Mouse (Mus musculus): Measurements from ENCODE around the gene Thbd. TPM values are rescaled to one million over a fixed set of nuclear protein-coding genes. Genes with fewer than 3 reads are reported as not detected.

The Thbd gene
- total and polyA plus RNA-seq, 3 experiments, result not detected

GRCm38 (mm10) chr2:148364536-148364935, 43.5 kb downstream of the Thbd start:
- no peaks in the 10 kb centered on the region for H3K79me2 ChIP-seq (replicated peaks; ENCODE audit: control insufficient read depth, extremely low read depth, insufficient read depth, poor library complexity, severe bottlenecking)
- no peak overlapping the region for H3K9ac ChIP-seq (ENCODE audit: insufficient read depth, low read depth)
- no peak for DNase-seq (ENCODE audit: extremely low read depth)
- no peaks in the 10 kb centered on the region for H3K36me3 ChIP-seq (replicated peaks in 1 of 2; ENCODE audit: control insufficient read depth in 1 of 2, insufficient read depth in 1 of 2, low read length in 1 of 2)
- H3K27ac ChIP-seq (ENCODE audit: insufficient read depth, low read depth), result no peak overlapping the region
- in situ Hi-C loops (cut with MboI; ENCODE audit: low pct_ligation_motif_present, low pct_unique_long_range_greater_than_20kb, low sequenced_read_pairs) (loop anchor here (25.0 kb wide), 1 partner anchor 227 kb away; no protein-coding TSS in a partner anchor), dilution Hi-C loops (cut with MboI; ENCODE audit: extremely low pct_ligation_motif_present, extremely low pct_unique_long_range_greater_than_20kb, low sequenced_read_pairs) (no loop called here)
- no peaks in the 10 kb centered on the region for H3K27me3 ChIP-seq (replicated peaks)
- no peak overlapping the region for H3K4me2 ChIP-seq (ENCODE audit: insufficient read depth, low read depth, poor library complexity, severe bottlenecking)
- H3K4me1 ChIP-seq (ENCODE audit: control insufficient read depth in 1 of 2, insufficient read depth in 2 of 2), result no peaks in the 10 kb centered on the region
- H3K9me3 ChIP-seq (replicated peaks; ENCODE audit: low read length), result no peaks in the 10 kb centered on the region
- H3K4me3 ChIP-seq (replicated peaks in 1 of 3; ENCODE audit: low read depth in 2 of 3, low read length in 2 of 3, poor library complexity in 1 of 3), result no peak overlapping the region
- TF ChIP-seq MAFK (IDR thresholded peaks at IDR 0.05; ENCODE audit: insufficient replicate concordance, low read length), result no peak
- no peak for TF ChIP-seq MAX (IDR thresholded peaks at IDR 0.05; ENCODE audit: low read length)

GRCm38 (mm10) chr2:148357145-148357544, 50.8 kb downstream of the Thbd start:
- Histone ChIP-seq H3K4me3 (replicated peaks in 1 of 3; ENCODE audit: low read depth in 2 of 3, low read length in 2 of 3, poor library complexity in 1 of 3) (no peak overlapping the region), H3K9ac (ENCODE audit: insufficient read depth, low read depth) (no peak overlapping the region), H3K9me3 (replicated peaks; ENCODE audit: low read length) (no peaks in the 10 kb centered on the region), H3K4me2 (ENCODE audit: insufficient read depth, low read depth, poor library complexity, severe bottlenecking) (no peak overlapping the region), H3K4me1 (ENCODE audit: control insufficient read depth in 1 of 2, insufficient read depth in 2 of 2) (no peaks in the 10 kb centered on the region), H3K36me3 (replicated peaks in 1 of 2; ENCODE audit: control insufficient read depth in 1 of 2, insufficient read depth in 1 of 2, low read length in 1 of 2) (no peaks in the 10 kb centered on the region), H3K27ac (ENCODE audit: insufficient read depth, low read depth) (no peak overlapping the region), H3K27me3 (replicated peaks) (peaks cover 2% of the 10 kb centered on the region), H3K79me2 (replicated peaks; ENCODE audit: control insufficient read depth, extremely low read depth, insufficient read depth, poor library complexity, severe bottlenecking) (no peaks in the 10 kb centered on the region)
- dilution Hi-C loops (cut with MboI; ENCODE audit: extremely low pct_ligation_motif_present, extremely low pct_unique_long_range_greater_than_20kb, low sequenced_read_pairs) (no loop called here), in situ Hi-C loops (cut with MboI; ENCODE audit: low pct_ligation_motif_present, low pct_unique_long_range_greater_than_20kb, low sequenced_read_pairs) (loop anchor here (25.0 kb wide), 1 partner anchor 220 kb away; no protein-coding TSS in a partner anchor)
- no peak for TF ChIP-seq CHD2 (IDR thresholded peaks at IDR 0.05; ENCODE audit: low read length)
- no peak for TF ChIP-seq E2F4 (IDR thresholded peaks at IDR 0.05; ENCODE audit: insufficient replicate concordance, low read depth, low read length)
- no peak for TF ChIP-seq BHLHE40 (IDR thresholded peaks at IDR 0.05; ENCODE audit: low read depth, low read length)
- no peak for TF ChIP-seq ZC3H11A (IDR thresholded peaks at IDR 0.05; ENCODE audit: low read depth, low read length)
- TF ChIP-seq USF2 (conservative IDR thresholded peaks at IDR 0.05; ENCODE audit: low read depth, low read length), result no peak
- no peak for DNase-seq (ENCODE audit: extremely low read depth)

Other genes with a start within 250 kb of the Thbd start
- gene Sstr4, start 12.8 kb downstream of the Thbd start, total RNA-seq (2012; rRNA removed), result not detected in 2 replicates
- gene Sstr4, start 12.8 kb downstream of the Thbd start, total RNA-seq (2014; rRNA removed), result not detected in 2 replicates
- not detected in 2 replicates for gene Sstr4, start 12.8 kb downstream of the Thbd start, polyA plus RNA-seq (2012; ENCODE audit: insufficient read length, low read depth)
- 0.04 and 0.08 TPM in 2 replicates for gene Cd93, start 35.4 kb upstream of the Thbd start, total RNA-seq (2012; rRNA removed)
- 0.08 TPM in 2 replicates for gene Cd93, start 35.4 kb upstream of the Thbd start, total RNA-seq (2014; rRNA removed)
- 0.07 TPM in 1 of 2 replicates, not detected in the other for gene Cd93, start 35.4 kb upstream of the Thbd start, polyA plus RNA-seq (2012; ENCODE audit: insufficient read length, low read depth)

Data from CH12.LX (cell line).